Mouse (Mus musculus) spleen, adult 2 months (tissue): ENCODE results near the gene Cnnm3. TPM values are rescaled to one million over a fixed set of nuclear protein-coding genes. Genes with fewer than 3 reads are reported as not detected.

Source experiments
- DNase-seq, 2 experiments: peaks; one replicate each; pipeline versions ENCODE4 v3.0.0 to v3.0.0-alpha.2; 2012 to 2021; ENCODE audit warnings: low spot score in 2 of 2, low read depth in 1 of 2
- H3K27ac ChIP-seq: fragments of 200-500 bp; 2 replicates; pipeline ENCODE4 v1.5.1; 2012; ENCODE audit warnings: low read length, inconsistent platforms; ENCODE audit not compliant: insufficient read depth
- H3K27me3 ChIP-seq: fragments of 200-500 bp; 2 replicates; pipeline ENCODE4 v1.6.1; 2012; ENCODE audit warnings: mild to moderate bottlenecking, moderate library complexity, low read length, inconsistent platforms; ENCODE audit not compliant: control insufficient read depth, insufficient read depth
- H3K36me3 ChIP-seq: fragments of 200-500 bp; 2 replicates; pipeline ENCODE4 v1.6.1; 2012; ENCODE audit warnings: mild to moderate bottlenecking, low read length, inconsistent platforms; ENCODE audit not compliant: control insufficient read depth, insufficient read depth
- H3K4me1 ChIP-seq: fragments of 200-500 bp; 2 replicates; pipeline ENCODE4 v1.6.1; 2011; ENCODE audit warnings: inconsistent platforms; ENCODE audit not compliant: control insufficient read depth, insufficient read depth, insufficient read length
- H3K4me3 ChIP-seq: fragments of 200-500 bp; 2 replicates; pipeline ENCODE4 v1.5.1; 2011; ENCODE audit warnings: mild to moderate bottlenecking, inconsistent platforms; ENCODE audit not compliant: insufficient read depth, insufficient read length; ENCODE audit errors: extremely low read depth
- CTCF ChIP-seq: fragments of 200-500 bp; IDR thresholded peaks from 2 replicates; pipeline ENCODE4 v1.5.1; 2011; ENCODE audit warnings: mild to moderate bottlenecking, inconsistent platforms; ENCODE audit not compliant: insufficient read depth, insufficient read length, insufficient replicate concordance; ENCODE audit errors: extremely low read depth
- POLR2A ChIP-seq: fragments of 200-500 bp; IDR thresholded peaks from 2 replicates; pipeline ENCODE4 v1.6.1; 2011; ENCODE audit warnings: low read depth, low read length, inconsistent platforms
- WGBS: fragments of 180-500 bp; shearing (Covaris S2); methylation state at CpG from one replicate; pipeline ENCODE4 v1.1.7; 2018; 5-methylcytosine and 5-hydroxymethylcytosine counted together
- polyA plus RNA-seq: library from polyadenylated mRNA; depleted of rRNA; stranded (reverse); fragments of >200 nt; gene quantifications from 2 replicates; pipeline ENCODE4 v1.2.3, GENCODE M21; 2012

The Cnnm3 gene
- polyA plus RNA-seq, 1 experiment: 18.4 TPM

DNA sequence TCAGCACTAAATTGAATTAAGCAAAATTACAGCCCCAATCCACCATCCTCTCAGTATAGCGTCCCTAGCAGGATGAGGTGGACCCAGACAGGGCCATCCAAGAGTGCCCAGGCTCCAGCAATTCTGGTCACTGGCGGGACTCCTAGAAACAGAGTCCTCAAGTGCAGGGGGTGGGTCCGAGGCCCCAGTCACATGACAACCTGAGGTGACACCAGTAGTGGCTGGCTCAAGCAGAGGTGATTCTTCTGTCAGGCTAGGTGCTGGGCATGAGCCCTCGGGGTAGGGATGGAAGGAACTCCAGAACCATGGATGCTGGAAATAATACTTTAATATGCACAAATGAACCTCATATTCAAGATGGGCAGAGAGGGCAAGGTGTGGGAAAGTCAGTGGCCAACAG, 50.7 kb downstream of the Cnnm3 start:
- H3K36me3 ChIP-seq: no peaks in the 10 kb centered on the region
- no peak for DNase-seq
- H3K27me3 ChIP-seq: peaks cover 9% of the 10 kb centered on the region
- WGBS: 86% methylated on average over 4 of the region's 4 CpGs
- no peaks in the 10 kb centered on the region; the same call in none of the 2 replicates for H3K4me1 ChIP-seq
- no peak for TF ChIP-seq POLR2A
- no peak for TF ChIP-seq CTCF
- no peak overlapping the region for H3K4me3 ChIP-seq
- H3K27ac ChIP-seq: no peak overlapping the region

DNA sequence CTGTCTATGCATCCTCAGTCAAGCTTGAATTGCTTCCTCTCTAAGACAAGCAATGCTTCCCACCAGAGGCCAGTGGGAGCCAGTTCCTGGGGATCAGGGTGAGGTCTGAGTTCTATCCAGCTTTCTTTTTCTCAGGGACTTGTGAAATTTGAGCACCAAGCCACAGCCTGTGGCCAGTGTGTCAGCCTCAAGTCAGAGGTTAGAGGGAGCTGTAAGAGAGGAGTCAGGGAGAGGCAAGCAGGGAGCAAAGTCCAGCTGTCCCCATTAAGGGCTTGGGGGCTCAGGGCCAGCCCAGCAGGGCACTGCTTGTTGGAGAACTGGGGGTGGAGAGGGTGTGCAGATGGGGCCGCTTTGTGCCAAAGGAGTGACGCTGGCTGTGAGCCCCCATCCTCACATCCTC, 51.5 kb downstream of the Cnnm3 start:
- DNase-seq: no peak
- 91% methylated on average over 2 of the region's 2 CpGs for WGBS
- no peaks in the 10 kb centered on the region; the same call in 1 of the 2 replicates for H3K4me1 ChIP-seq
- TF ChIP-seq POLR2A (no peak), CTCF (no peak)
- no peak overlapping the region for H3K4me3 ChIP-seq
- peaks cover 2% of the 10 kb centered on the region; the same call in 1 of the 2 replicates for H3K27me3 ChIP-seq
- no peaks in the 10 kb centered on the region for H3K36me3 ChIP-seq
- H3K27ac ChIP-seq: no peak overlapping the region

GRCm38 (mm10) chr1:36563632-36564031, 52.0 kb downstream of the Cnnm3 start:
- DNase-seq: no peak
- H3K36me3 ChIP-seq: no peaks in the 10 kb centered on the region
- TF ChIP-seq POLR2A (no peak), CTCF (no peak)
- no peaks in the 10 kb centered on the region for H3K27me3 ChIP-seq
- 55% methylated on average over 4 of the region's 4 CpGs for whole genome bisulfite sequencing
- H3K4me3 ChIP-seq: no peak overlapping the region
- no peaks in the 10 kb centered on the region; the same call in 1 of the 2 replicates for H3K4me1 ChIP-seq
- no peak overlapping the region for H3K27ac ChIP-seq

GRCm38 (mm10) chr1:36564101-36564500, 52.4 kb downstream of the Cnnm3 start:
- TF ChIP-seq POLR2A (no peak), CTCF (no peak)
- Histone ChIP-seq H3K4me1 (no peaks in the 10 kb centered on the region), H3K4me3 (no peak overlapping the region), H3K27ac (no peak overlapping the region), H3K27me3 (no peaks in the 10 kb centered on the region), H3K36me3 (no peaks in the 10 kb centered on the region)
- WGBS: 41% methylated on average over 6 of the region's 6 CpGs
- no peak for DNase-seq

- no peak overlapping the region for H3K4me3 ChIP-seq
- TF ChIP-seq POLR2A (no peak), CTCF (no peak)
- no peak for DNase-seq
- WGBS: 51% methylated on average over 2 of the region's 2 CpGs
- H3K27ac ChIP-seq: no peak overlapping the region
- H3K36me3 ChIP-seq: no peaks in the 10 kb centered on the region
- no peaks in the 10 kb centered on the region for H3K27me3 ChIP-seq
- no peaks in the 10 kb centered on the region for H3K4me1 ChIP-seq
Measured at GRCm38 (mm10) chr1:36566425-36566824, 54.8 kb downstream of the Cnnm3 start.

- TF ChIP-seq CTCF (no peak), POLR2A (no peak)
- 88% methylated on average over 21 of the region's 21 CpGs for WGBS
- no peak for DNase-seq
- Histone ChIP-seq H3K4me1 (no peaks in the 10 kb centered on the region; the same call in 1 of the 2 replicates), H3K4me3 (no peak overlapping the region), H3K27ac (no peak overlapping the region), H3K36me3 (no peaks in the 10 kb centered on the region), H3K27me3 (no peaks in the 10 kb centered on the region)
Measured at GRCm38 (mm10) chr1:36567818-36568603, 56.3 kb downstream of the Cnnm3 start.

- Histone ChIP-seq H3K36me3 (no peaks in the 10 kb centered on the region), H3K27ac (peak overlapping the region; percentile 56; the same call in 1 of the 2 replicates), H3K27me3 (no peaks in the 10 kb centered on the region), H3K4me1 (no peaks in the 10 kb centered on the region; the same call in 1 of the 2 replicates), H3K4me3 (no peak overlapping the region)
- DNase-seq: no peak
- WGBS: 81% methylated on average over 4 of the region's 4 CpGs
- TF ChIP-seq POLR2A (no peak), CTCF (no peak)
Measured at GRCm38 (mm10) chr1:36568776-36569175, 57.1 kb downstream of the Cnnm3 start.
